Mouse (Mus musculus) embryonic facial prominence, embryonic 11.5 days (tissue): ENCODE measurements at regions not wholly inside any gene's neighbourhood (a gene's known extent, or its start where the extent isn't known, plus 50 kb on each side); places are given as distances from the start of the nearest gene placed in this dataset.
A peak's percentile ranks its signal among the peaks of the same experiment; 100 is the strongest.

Source experiments
- ATAC-seq: fragments of 200-750 bp; cut with Nextera tagmentation; replicated peaks from 2 replicates; pipeline ENCODE4 v1.8.0; 2017; ENCODE audit warnings: low read depth; ENCODE audit not compliant: insufficient number of reproducible peaks, low FRiP score, low TSS enrichment
- DNase-seq: peaks from one replicate; pipeline ENCODE4 v3.0.0-alpha.2; 2015; ENCODE audit warnings: low spot score
- H3K27ac ChIP-seq: fragments of 300-500 bp; sonication (generic); replicated peaks from 2 replicates; pipeline ENCODE4 v1.5.1; 2014; ENCODE audit warnings: mild to moderate bottlenecking, low read depth, low read length, control low read depth
- H3K27me3 ChIP-seq: fragments of 300-500 bp; sonication (generic); 2 replicates; pipeline ENCODE4 v1.6.1; 2014; ENCODE audit warnings: mild to moderate bottlenecking, low read length, moderate library complexity, mixed read lengths; ENCODE audit not compliant: control insufficient read depth, insufficient read depth
- H3K36me3 ChIP-seq: fragments of 300-500 bp; sonication (generic); replicated peaks from 2 replicates; pipeline ENCODE4 v1.6.1; 2014; ENCODE audit warnings: low read depth, mild to moderate bottlenecking, low read length, moderate library complexity, mixed read lengths; ENCODE audit not compliant: control insufficient read depth, insufficient read depth
- H3K4me1 ChIP-seq: fragments of 300-500 bp; sonication (generic); 2 replicates; pipeline ENCODE4 v1.6.1; 2014; ENCODE audit warnings: low read length, mixed read lengths; ENCODE audit not compliant: control insufficient read depth, insufficient read depth
- H3K4me2 ChIP-seq: fragments of 300-500 bp; sonication (generic); 2 replicates; pipeline ENCODE4 v1.6.1; 2014; ENCODE audit warnings: low read depth, mild to moderate bottlenecking, control low read depth, low read length, moderate library complexity
- H3K4me3 ChIP-seq: fragments of 300-500 bp; sonication (generic); 2 replicates; pipeline ENCODE4 v1.5.1; 2014; ENCODE audit warnings: low read depth, low read length, control low read depth
- H3K9ac ChIP-seq: fragments of 300-500 bp; sonication (generic); replicated peaks from 2 replicates; pipeline ENCODE4 v1.6.1; 2014; ENCODE audit warnings: mild to moderate bottlenecking, control low read depth, low read length
- H3K9me3 ChIP-seq: fragments of 300-500 bp; sonication (generic); replicated peaks from 2 replicates; pipeline ENCODE4 v1.6.1; 2016; ENCODE audit warnings: mild to moderate bottlenecking, low read length, inconsistent platforms, mixed read lengths; ENCODE audit not compliant: control insufficient read depth
- WGBS: fragments of 180-500 bp; shearing (Covaris S2); extraction: QIAGEN DNeasy Blood & Tissue Kit; methylation state at CpG from one replicate; pipeline ENCODE4 v1.1.7; 2014; 5-methylcytosine and 5-hydroxymethylcytosine counted together

DNA sequence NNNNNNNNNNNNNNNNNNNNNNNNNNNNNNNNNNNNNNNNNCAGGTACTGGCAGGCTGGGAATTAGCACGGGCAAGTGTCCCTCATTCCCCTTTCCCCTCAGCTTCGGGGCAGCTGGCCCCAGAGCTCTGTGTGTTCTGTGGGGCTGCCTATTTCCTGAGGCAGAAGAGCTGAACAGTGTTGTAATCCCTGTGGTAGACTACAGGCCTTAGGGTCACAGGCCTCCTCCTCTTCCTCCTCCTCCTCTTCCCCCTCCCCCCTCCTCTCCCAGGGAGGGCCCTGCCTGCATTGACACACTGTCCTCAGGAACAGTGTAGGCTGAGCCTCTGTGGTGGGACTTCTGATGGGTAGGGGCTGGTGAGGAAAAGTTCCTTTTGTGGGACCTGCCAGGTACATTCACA lies 247.7 kb downstream of the Uaca start:
- no peaks in the 10 kb centered on the region for H3K36me3 ChIP-seq
- no peaks in the 10 kb centered on the region for H3K9me3 ChIP-seq
- H3K27me3 ChIP-seq: no peaks in the 10 kb centered on the region
- H3K27ac ChIP-seq: no peak overlapping the region
- ATAC-seq (no peak), DNase-seq (no peak)
- WGBS: 26% methylated on average over 2 of the region's 2 CpGs
- H3K4me3 ChIP-seq: no peak overlapping the region
- no peaks in the 10 kb centered on the region for H3K4me1 ChIP-seq
- H3K9ac ChIP-seq: no peak overlapping the region
- H3K4me2 ChIP-seq: no peak overlapping the region

DNA sequence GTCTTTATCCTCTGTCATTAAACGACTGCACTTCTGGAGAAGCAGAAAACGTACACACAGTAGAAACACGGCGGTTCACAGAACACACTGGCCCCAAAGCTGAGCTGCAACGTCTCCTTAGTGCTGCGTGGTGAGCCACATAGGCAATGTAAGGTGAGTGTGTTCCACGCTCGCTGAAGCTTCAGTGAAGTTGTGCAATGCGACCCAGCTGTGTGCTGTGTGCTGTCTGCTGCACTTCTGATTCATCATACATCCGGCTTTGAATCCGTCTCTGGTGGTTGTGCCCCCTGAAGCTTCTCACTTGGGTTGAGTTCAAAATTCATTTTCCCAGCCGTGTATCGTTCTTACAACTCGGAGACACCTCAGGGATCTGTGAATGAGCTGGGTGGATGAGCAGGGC lies 250.6 kb downstream of the Uaca start:
- Histone ChIP-seq H3K4me1 (no peaks in the 10 kb centered on the region), H3K4me3 (no peak overlapping the region), H3K27me3 (no peaks in the 10 kb centered on the region), H3K27ac (no peak overlapping the region), H3K36me3 (no peaks in the 10 kb centered on the region), H3K9me3 (no peaks in the 10 kb centered on the region), H3K4me2 (no peak overlapping the region), H3K9ac (no peak overlapping the region)
- DNase-seq (no peak), ATAC-seq (no peak)
- WGBS: 86% methylated on average over 14 of the region's 14 CpGs

DNA sequence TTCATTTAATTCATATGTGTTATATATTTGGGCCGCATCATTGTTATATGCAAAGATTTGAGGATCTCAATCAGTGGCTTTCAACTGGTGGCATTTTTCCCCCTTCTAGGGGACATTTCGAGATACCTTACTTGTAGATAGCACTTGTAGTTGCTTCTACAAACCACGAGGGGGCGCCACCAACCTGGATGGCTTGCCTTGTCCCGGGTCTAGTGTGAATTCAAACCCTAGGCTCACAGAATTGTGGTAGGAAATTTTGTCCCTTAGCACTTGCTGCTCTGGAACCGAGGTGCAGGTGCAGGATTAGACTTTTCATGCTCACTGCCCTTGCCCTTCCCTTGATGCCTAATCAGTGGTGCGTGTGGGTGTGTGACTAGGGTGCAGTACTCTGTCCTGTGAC lies 252.2 kb downstream of the Uaca start:
- Histone ChIP-seq H3K27me3 (no peaks in the 10 kb centered on the region), H3K4me1 (no peaks in the 10 kb centered on the region), H3K36me3 (no peaks in the 10 kb centered on the region), H3K4me2 (no peak overlapping the region), H3K27ac (no peak overlapping the region), H3K4me3 (no peak overlapping the region), H3K9ac (no peak overlapping the region), H3K9me3 (no peaks in the 10 kb centered on the region)
- 24% methylated on average over 7 of the region's 7 CpGs for WGBS
- ATAC-seq (no peak), DNase-seq (peak; percentile 80)

DNA sequence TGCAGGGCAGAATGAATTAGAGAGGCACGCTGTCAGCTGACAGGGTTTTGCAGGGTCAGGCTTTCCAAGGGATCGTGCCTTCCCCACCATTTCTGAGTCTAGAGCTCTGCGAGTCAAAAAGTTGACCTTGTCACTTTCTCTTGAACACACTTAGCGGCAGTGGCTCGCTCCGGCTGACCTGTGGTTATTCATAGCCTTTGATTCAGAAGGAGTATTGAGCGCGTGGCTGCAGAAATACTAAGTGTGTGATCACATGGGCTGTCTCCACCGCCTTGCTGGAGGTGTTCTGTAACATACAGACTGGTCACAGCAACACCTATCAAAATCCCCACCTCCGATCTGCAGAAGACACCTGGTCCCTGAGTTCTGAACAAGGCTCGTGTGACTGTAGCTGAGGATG lies 252.9 kb downstream of the Uaca start:
- 74% methylated on average over 11 of the region's 11 CpGs for WGBS
- ATAC-seq (no peak), DNase-seq (no peak)
- Histone ChIP-seq H3K27ac (no peak overlapping the region), H3K4me2 (no peak overlapping the region), H3K4me1 (no peaks in the 10 kb centered on the region), H3K9ac (no peak overlapping the region), H3K27me3 (no peaks in the 10 kb centered on the region), H3K36me3 (no peaks in the 10 kb centered on the region), H3K9me3 (no peaks in the 10 kb centered on the region), H3K4me3 (no peak overlapping the region)

DNA sequence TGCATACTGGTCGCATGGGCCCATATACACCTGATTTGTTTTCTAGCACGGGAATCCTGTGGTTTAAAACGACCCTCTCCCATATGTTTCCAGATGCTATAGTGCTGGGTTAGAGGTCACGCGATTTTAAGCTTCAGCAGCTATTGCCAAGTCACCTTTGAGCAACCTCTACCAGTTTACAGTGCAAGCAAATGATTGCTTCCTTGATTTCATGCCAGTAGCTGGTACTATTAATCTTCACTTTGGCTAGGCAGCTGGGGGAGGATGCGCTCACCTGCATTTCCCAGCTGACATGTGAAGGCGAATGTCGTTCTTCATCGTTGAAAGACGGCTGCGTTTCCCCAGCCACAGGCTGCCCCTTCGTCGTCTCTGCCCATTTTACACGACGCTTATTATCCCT lies 254.2 kb downstream of the Uaca start:
- 82% methylated on average over 15 of the region's 15 CpGs for WGBS
- Histone ChIP-seq H3K36me3 (no peaks in the 10 kb centered on the region), H3K4me1 (no peaks in the 10 kb centered on the region), H3K4me2 (no peak overlapping the region), H3K9me3 (no peaks in the 10 kb centered on the region), H3K27me3 (no peaks in the 10 kb centered on the region), H3K4me3 (no peak overlapping the region), H3K9ac (no peak overlapping the region), H3K27ac (no peak overlapping the region)
- ATAC-seq (no peak), DNase-seq (no peak)

DNA sequence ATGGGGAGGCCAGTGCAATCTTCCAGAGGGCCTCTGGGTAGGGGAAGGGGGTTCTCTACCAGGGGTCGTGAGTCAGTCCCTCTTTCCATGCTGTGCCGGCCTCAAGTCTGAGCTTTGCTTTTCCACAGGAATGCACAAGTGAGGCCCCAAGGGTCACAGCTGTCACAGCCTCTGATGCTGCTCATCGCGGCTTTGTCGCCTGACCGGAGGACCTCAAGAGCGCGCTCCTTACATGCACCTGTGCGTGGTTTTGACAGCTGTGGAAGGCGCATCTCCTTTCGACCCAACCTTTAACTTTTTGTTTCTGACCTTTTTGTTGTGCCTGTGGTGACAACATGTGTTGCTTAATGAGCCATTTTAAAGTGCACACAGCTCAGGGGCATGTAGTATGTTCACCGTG lies 258.3 kb downstream of the Uaca start:
- DNase-seq (no peak), ATAC-seq (no peak)
- no peak overlapping the region for H3K4me3 ChIP-seq
- no peaks in the 10 kb centered on the region for H3K27me3 ChIP-seq
- 84% methylated on average over 12 of the region's 12 CpGs for WGBS
- no peak overlapping the region for H3K4me2 ChIP-seq
- H3K4me1 ChIP-seq: peaks cover 6% of the 10 kb centered on the region
- H3K9me3 ChIP-seq: no peaks in the 10 kb centered on the region
- no peak overlapping the region for H3K9ac ChIP-seq
- H3K27ac ChIP-seq: no peak overlapping the region
- H3K36me3 ChIP-seq: no peaks in the 10 kb centered on the region

DNA sequence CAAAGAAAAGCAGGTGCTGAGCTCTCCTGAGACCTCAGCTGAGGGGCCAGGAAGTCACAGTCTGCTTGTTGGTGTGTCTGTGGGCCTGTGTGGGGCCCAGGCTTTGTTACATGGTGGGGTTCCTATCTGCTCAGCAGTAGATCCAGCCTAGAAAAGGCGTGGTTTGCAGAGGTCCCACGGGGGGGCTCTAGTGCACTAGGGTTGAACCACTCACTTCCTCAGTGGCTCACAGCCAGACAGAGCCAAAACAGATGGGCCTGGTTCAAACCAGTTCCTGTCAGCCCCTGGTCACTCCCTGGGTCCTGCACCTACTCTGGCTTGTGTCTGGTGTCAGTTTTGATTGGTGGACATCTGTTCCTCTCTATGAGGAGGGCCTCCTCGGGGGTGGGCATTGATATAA lies 260.1 kb downstream of the Uaca start:
- WGBS: 27% methylated on average over 3 of the region's 3 CpGs
- Histone ChIP-seq H3K27me3 (no peaks in the 10 kb centered on the region), H3K4me1 (peaks cover 6% of the 10 kb centered on the region), H3K9me3 (no peaks in the 10 kb centered on the region), H3K9ac (0 out of 2 replicates have a peak overlapping the region, but pooled peaks have one; percentile 13), H3K36me3 (no peaks in the 10 kb centered on the region), H3K27ac (no peak overlapping the region), H3K4me3 (no peak overlapping the region), H3K4me2 (no peak overlapping the region)
- ATAC-seq (peak; percentile 71), DNase-seq (peak; percentile 72)

DNA sequence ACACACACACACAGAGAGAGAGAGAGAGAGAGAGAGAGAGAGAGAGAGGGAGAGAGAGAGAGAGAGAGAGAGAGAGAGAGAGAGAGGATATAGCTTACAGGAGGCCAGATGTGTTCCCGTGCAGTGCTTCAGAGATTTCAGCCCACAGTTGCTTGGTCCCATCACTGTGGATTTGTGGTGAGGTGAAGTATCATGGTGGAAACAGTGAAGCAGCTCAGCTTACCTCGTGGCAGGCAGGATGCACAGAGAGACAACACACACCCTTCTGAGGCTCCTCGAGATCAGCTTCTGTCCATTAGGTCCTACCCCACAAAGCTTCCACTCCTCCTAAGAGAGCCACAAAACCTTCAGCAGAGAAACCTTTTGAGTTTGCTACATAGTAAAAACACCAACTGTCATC lies 261.1 kb downstream of the Uaca start:
- Histone ChIP-seq H3K4me1 (peaks cover 6% of the 10 kb centered on the region), H3K9ac (no peak overlapping the region), H3K27me3 (no peaks in the 10 kb centered on the region), H3K4me3 (no peak overlapping the region), H3K4me2 (no peak overlapping the region), H3K36me3 (no peaks in the 10 kb centered on the region), H3K27ac (no peak overlapping the region), H3K9me3 (no peaks in the 10 kb centered on the region)
- DNase-seq (no peak), ATAC-seq (no peak)
- WGBS: 68% methylated on average over 3 of the region's 3 CpGs
